Mouse (Mus musculus) right cerebral cortex, adult 2 months (tissue): ENCODE data around the gene 4931414P19Rik.
"Not testable (repeated sequence)": the region's sequence is repeated elsewhere in the genome, so short reads cannot be mapped to it uniquely, and the experiment has no call there.

ENCODE experiments used
- DNase-seq, 2 experiments: peaks; one replicate each; pipeline ENCODE4 v3.0.0; 2021 to 2022; ENCODE audit warnings: low spot score in 2 of 2

Gene 4931414P19Rik

GRCm38 (mm10) chr14:54628103-54628502 lies 22.3 kb upstream of the 4931414P19Rik start:
- DNase-seq: no peak

- no peak for DNase-seq
Observed at GRCm38 (mm10) chr14:54624976-54625375, 19.2 kb upstream of the 4931414P19Rik start.

GRCm38 (mm10) chr14:54623334-54623733 lies 17.5 kb upstream of the 4931414P19Rik start:
- no peak for DNase-seq

- no peak for DNase-seq
Observed at GRCm38 (mm10) chr14:54621133-54621532, 15.3 kb upstream of the 4931414P19Rik start, which contains the start of gene Psmb11. Psmb11 (plus strand) TSS chr14:54621433.

- DNase-seq: peak; percentile 88 to 94
Observed at GRCm38 (mm10) chr14:54617897-54618365, 12.1 kb upstream of the 4931414P19Rik start, which contains the start of gene Psmb5. Psmb5 (minus strand) TSS chr14:54618022.

GRCm38 (mm10) chr14:54617152-54617896 lies 11.5 kb upstream of the 4931414P19Rik start:
- no peak for DNase-seq

GRCm38 (mm10) chr14:54616226-54616825 lies 10.5 kb upstream of the 4931414P19Rik start:
- no peak for DNase-seq

GRCm38 (mm10) chr14:54614130-54614529 lies 8.3 kb upstream of the 4931414P19Rik start:
- not testable (repeated sequence) for DNase-seq

- DNase-seq: peak; percentile 59 to 60
Observed at GRCm38 (mm10) chr14:54610648-54611047, 4.9 kb upstream of the 4931414P19Rik start.

GRCm38 (mm10) chr14:54609962-54610361 lies 4.2 kb upstream of the 4931414P19Rik start:
- DNase-seq: no peak

GRCm38 (mm10) chr14:54609245-54609644 lies 3.5 kb upstream of the 4931414P19Rik start:
- no peak for DNase-seq

- DNase-seq: no peak
Observed at GRCm38 (mm10) chr14:54607226-54607625, 1.4 kb upstream of the 4931414P19Rik start.

- DNase-seq: no peak
Observed at GRCm38 (mm10) chr14:54603686-54604085, 2.1 kb downstream of the 4931414P19Rik start.

GRCm38 (mm10) chr14:54603038-54603654 lies 2.6 kb downstream of the 4931414P19Rik start:
- DNase-seq: peak; percentile 95 to 96

- no peak for DNase-seq
Observed at GRCm38 (mm10) chr14:54602613-54603012, 3.2 kb downstream of the 4931414P19Rik start.

GRCm38 (mm10) chr14:54601601-54602000 lies 4.2 kb downstream of the 4931414P19Rik start:
- DNase-seq: no peak

GRCm38 (mm10) chr14:54597084-54597483 lies 8.7 kb downstream of the 4931414P19Rik start:
- DNase-seq: no peak

- peak; percentile 52 to 55 for DNase-seq
Observed at GRCm38 (mm10) chr14:54594631-54595414, 11.0 kb downstream of the 4931414P19Rik start.

GRCm38 (mm10) chr14:54594055-54594454 lies 11.7 kb downstream of the 4931414P19Rik start:
- no peak for DNase-seq

- peak; percentile 59 to 65 for DNase-seq
Observed at GRCm38 (mm10) chr14:54592319-54592934, 13.4 kb downstream of the 4931414P19Rik start.

GRCm38 (mm10) chr14:54591056-54591455 lies 14.7 kb downstream of the 4931414P19Rik start:
- no peak for DNase-seq
